Mouse (Mus musculus): ENCODE measurements around the gene Elp4.

DNA sequence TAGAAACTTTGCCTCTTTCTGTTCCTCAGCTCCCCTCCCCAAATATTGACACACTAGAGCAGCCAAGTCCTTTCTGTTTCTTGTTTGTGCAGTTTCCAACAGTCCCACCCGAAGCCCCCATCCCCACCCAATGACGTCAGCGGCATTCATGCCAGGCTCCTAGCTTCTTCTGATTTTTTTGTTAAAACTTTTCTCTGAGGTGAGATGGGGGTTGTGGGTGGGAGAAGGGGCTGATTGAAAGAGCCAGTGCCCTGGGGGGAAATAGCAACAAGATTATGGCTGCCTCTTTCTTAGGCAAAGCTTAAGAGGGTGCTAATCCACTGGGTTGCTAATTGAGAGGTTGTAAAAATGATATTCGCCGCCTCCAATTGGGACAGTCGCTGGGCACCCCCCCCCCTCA lies 231.3 kb downstream of the Elp4 start:
- TF ChIP-seq CTCF (IDR thresholded peaks at IDR 0.05; ENCODE audit: low read depth, low read length) (no peak), GATA1 (IDR thresholded peaks at IDR 0.05; ENCODE audit: borderline replicate concordance, low read length) (no peak), TAL1 (conservative IDR thresholded peaks at IDR 0.05; ENCODE audit: low read depth, low read length) (no peak), GATA2 (IDR thresholded peaks at IDR 0.05; ENCODE audit: borderline replicate concordance, low read depth, low read length) (no peak)
